Mouse (Mus musculus) erythroblast, embryonic 14.5 days (primary cell): ENCODE measurements around the gene Steap4.

Experiments used
- GATA1 ChIP-seq: IDR thresholded peaks from 2 replicates; pipeline ENCODE4 v1.6.1; 2012; ENCODE audit warnings: low read length, inconsistent platforms, mixed read lengths
- TAL1 ChIP-seq: IDR thresholded peaks from 3 replicates; pipeline ENCODE4 v1.6.1; 2012; ENCODE audit warnings: low read length, inconsistent platforms, mixed read lengths

GRCm38 (mm10) chr5:7911975-7912374 lies 48.3 kb upstream of the Steap4 start:
- TF ChIP-seq GATA1 (no peak), TAL1 (no peak)
